Comparison of ENCODE assay signal across 8 mouse cellular contexts in the genomic region with DNA sequence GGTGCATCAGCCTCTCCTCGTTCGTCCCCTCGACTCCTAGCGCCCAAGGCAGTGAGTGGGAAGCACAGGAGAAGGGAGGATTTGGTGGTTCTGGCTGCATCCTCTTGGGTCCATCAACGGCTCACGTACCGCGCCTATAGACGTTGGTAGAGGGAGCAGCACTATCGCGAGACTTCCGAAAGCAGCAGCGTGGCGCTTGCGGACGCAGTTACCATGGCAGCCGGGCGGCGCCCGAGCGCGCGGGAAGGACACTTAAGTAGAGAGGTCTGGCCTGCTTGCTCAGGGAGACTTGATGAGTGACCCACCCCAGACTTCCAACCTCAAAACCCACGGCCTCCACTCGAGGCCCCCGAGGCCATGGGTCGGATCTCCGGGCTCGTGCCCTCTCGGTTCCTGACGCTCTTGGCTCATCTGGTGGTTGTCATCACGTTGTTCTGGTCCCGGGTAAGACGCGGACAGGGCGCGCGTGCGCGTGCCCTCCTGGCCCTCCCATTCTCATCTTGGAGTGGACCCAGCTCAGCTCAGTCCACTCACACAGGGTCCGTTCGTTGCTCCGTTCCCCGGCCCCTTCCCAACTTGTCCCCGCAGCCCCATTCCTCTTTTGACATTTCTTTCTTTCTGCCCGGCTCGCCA. TPM values are rescaled to one million over a fixed set of nuclear protein-coding genes. Genes with fewer than 3 reads are reported as not detected.
DNase-seq lines count a peak whose midpoint lies in the region; ATAC-seq and TF ChIP-seq lines count a peak whose summit lies in the region.

A gene (plus strand): TSS at position 217 of the 633 bp plus-strand sequence.

- H3K27me3 ChIP-seq in forebrain, embryonic 15.5 days: no peaks in the 10 kb centered on the region
- no peaks in the 10 kb centered on the region for H3K27me3 ChIP-seq in lung, embryonic 14.5 days (ENCODE audit: insufficient read depth, low read length)
- H3K27me3 ChIP-seq in thymus, adult 2 months (ENCODE audit: control insufficient read depth, insufficient read depth, low read length): no peaks in the 10 kb centered on the region

- no peak for TF ChIP-seq CTCF in layer of hippocampus, adult 2 months (conservative IDR thresholded peaks at IDR 0.05)
- no peak; the same call in 1 of the 2 replicates for TF ChIP-seq CTCF in lung, embryonic 14.5 days (IDR thresholded peaks at IDR 0.05; ENCODE audit: low read depth)
- TF ChIP-seq CTCF in olfactory bulb, adult 2 months (IDR thresholded peaks at IDR 0.05; ENCODE audit: insufficient read depth, low read depth, low read length): no peak
- TF ChIP-seq CTCF in thymus, adult 2 months (IDR thresholded peaks at IDR 0.05; ENCODE audit: borderline replicate concordance, control insufficient read depth, extremely low read depth, insufficient read depth, low read length, poor library complexity): no peak

- peak within 1 kb of the TSS; percentile 89 for H3K27ac ChIP-seq in forebrain, embryonic 15.5 days (replicated peaks)
- peak within 1 kb of the TSS; percentile 97 for H3K27ac ChIP-seq in layer of hippocampus, adult 2 months
- H3K27ac ChIP-seq in lung, embryonic 14.5 days (ENCODE audit: low read depth): peak within 1 kb of the TSS; percentile 95
- H3K27ac ChIP-seq in olfactory bulb, adult 2 months (ENCODE audit: insufficient read depth, low read depth, low read length): peak within 1 kb of the TSS; percentile 92
- peak within 1 kb of the TSS; percentile 46 for H3K27ac ChIP-seq in thymus, adult 2 months (ENCODE audit: control insufficient read depth, insufficient read depth, low read length)

- peak; percentile 97 for DNase-seq in ES-CJ7 (ENCODE audit: low read depth, low spot score)
- DNase-seq in cerebellum, adult 11 months: peak; percentile 93
- peak; percentile 90 for DNase-seq in heart, postnatal 25 days (ENCODE audit: low spot score)
- peak; percentile 91 to 92 for DNase-seq in layer of hippocampus, adult 2 months (ENCODE audit: low spot score in 2 of 2)
- DNase-seq in lung, embryonic 14.5 days: peak; percentile 99
- DNase-seq in thymus, adult 2 months: peak; percentile 92

- peak within 1 kb of the TSS; percentile 81 for H3K9ac ChIP-seq in forebrain, embryonic 15.5 days (replicated peaks)
- peak within 1 kb of the TSS; percentile 81 for H3K9ac ChIP-seq in lung, embryonic 14.5 days

- peak within 1 kb of the TSS; percentile 56 for H3K4me2 ChIP-seq in forebrain, embryonic 15.5 days (replicated peaks)
- peak within 1 kb of the TSS; percentile 89 for H3K4me2 ChIP-seq in lung, embryonic 14.5 days

- peak; percentile 55; the same call in 1 of the 2 replicates for TF ChIP-seq POLR2A in olfactory bulb, adult 2 months (IDR thresholded peaks at IDR 0.05; ENCODE audit: insufficient read depth, low read depth, low read length)
- TF ChIP-seq POLR2A in thymus, adult 2 months (IDR thresholded peaks at IDR 0.05; ENCODE audit: control insufficient read depth, extremely low read depth, insufficient read depth, low read length, poor library complexity): peak; percentile 57; the same call in 1 of the 2 replicates

- no peaks in the 10 kb centered on the region for H3K36me3 ChIP-seq in forebrain, embryonic 15.5 days
- H3K36me3 ChIP-seq in lung, embryonic 14.5 days (ENCODE audit: insufficient read depth): no peaks in the 10 kb centered on the region
- H3K36me3 ChIP-seq in thymus, adult 2 months (ENCODE audit: control insufficient read depth, insufficient read depth, low read length): no peaks in the 10 kb centered on the region

- under 1% methylated on average over 47 of the region's 47 CpGs for WGBS in forebrain, embryonic 15.5 days
- under 1% methylated on average over 47 of the region's 47 CpGs for WGBS in lung, embryonic 14.5 days
- WGBS in olfactory bulb, adult 2 months: under 1% methylated on average over 47 of the region's 47 CpGs
- WGBS in thymus, adult 2 months: under 1% methylated on average over 47 of the region's 47 CpGs

- ATAC-seq in forebrain, embryonic 15.5 days (replicated peaks): peak; percentile 86
- ATAC-seq in lung, embryonic 14.5 days (ENCODE audit: insufficient read depth): peak; percentile 90

- no peaks in the 10 kb centered on the region for H3K9me3 ChIP-seq in forebrain, embryonic 15.5 days
- H3K9me3 ChIP-seq in lung, embryonic 14.5 days (ENCODE audit: low read depth, low read length): no peaks in the 10 kb centered on the region

- peak within 1 kb of the TSS; percentile 61 for H3K4me3 ChIP-seq in forebrain, embryonic 15.5 days
- H3K4me3 ChIP-seq in layer of hippocampus, adult 2 months: peak within 1 kb of the TSS; percentile 78
- H3K4me3 ChIP-seq in lung, embryonic 14.5 days (ENCODE audit: low read depth, low read length): peak within 1 kb of the TSS; percentile 70
- H3K4me3 ChIP-seq in olfactory bulb, adult 2 months (ENCODE audit: insufficient read depth, low read depth, low read length): peak within 1 kb of the TSS; percentile 52
- H3K4me3 ChIP-seq in thymus, adult 2 months (ENCODE audit: control insufficient read depth, insufficient read depth, low read length): peak within 1 kb of the TSS; percentile 64

- peaks cover 49% of the 10 kb centered on the region for H3K4me1 ChIP-seq in forebrain, embryonic 15.5 days
- H3K4me1 ChIP-seq in lung, embryonic 14.5 days (ENCODE audit: insufficient read depth): peaks cover 12% of the 10 kb centered on the region
- peaks cover 32% of the 10 kb centered on the region for H3K4me1 ChIP-seq in olfactory bulb, adult 2 months (ENCODE audit: control insufficient read depth, insufficient read depth, low read length)
- peaks cover 23% of the 10 kb centered on the region for H3K4me1 ChIP-seq in thymus, adult 2 months (replicated peaks; ENCODE audit: control insufficient read depth, insufficient read depth, low read length)

- intact Hi-C loops in heart, postnatal 25 days (cut with DNase I): loop anchor here (2.0 kb wide), 1 partner anchor 18 kb away; a partner anchor contains a TSS

RNA-seq across cellular contexts. Expression of the gene that starts here (rescaled TPM):
- polyA plus RNA-seq in forebrain, embryonic 15.5 days (2015; fragmentation: Nextera tagmentation; extraction: Ambion mirVana): 47.6 and 50.5 TPM in 2 replicates
- 1 to 10 TPM; 4.4 to 9.8 TPM for total RNA-seq in heart, postnatal 25 days (2021)
- 10 to 100 TPM; 20.3 to 21.6 TPM for total RNA-seq in layer of hippocampus, adult 2 months (2021)
- 51.0 and 54.4 TPM in 2 replicates for polyA plus RNA-seq in lung, embryonic 14.5 days (2014; fragmentation: Nextera tagmentation; extraction: Ambion mirVana)
- polyA plus RNA-seq in olfactory bulb, adult 2 months (2012; ENCODE audit: insufficient read depth, insufficient read length, low replicate concordance, missing spikeins): not detected in 2 replicates
- polyA plus RNA-seq in thymus, adult 2 months (2012; rRNA removed): 31.1 and 33.0 TPM in 2 replicates

Comparison
In these comparisons a context has a peak if more than half of its experiments do, and no peak if none do; other contexts are left out.
1. Peak in every context shown above with its lines: DNase-seq, ATAC-seq, H3K4me3 ChIP-seq and H3K27ac ChIP-seq.
2. RNA of the gene that starts here (polyA plus RNA-seq): 51.0 to 54.4 TPM in lung, embryonic 14.5 days, 47.6 to 50.5 TPM in forebrain, embryonic 15.5 days and 31.1 to 33.0 TPM in thymus, adult 2 months; not detected in olfactory bulb, adult 2 months; every median in the first group is over 10 times any median in the second.
3. H3K27ac ChIP-seq: peak in every context shown above with its lines; median percentile 97 in layer of hippocampus, adult 2 months; 95 in lung, embryonic 14.5 days; 92 in olfactory bulb, adult 2 months; 89 in forebrain, embryonic 15.5 days; 46 in thymus, adult 2 months.